Mouse (Mus musculus) CH12.LX (cell line): Measurements from ENCODE around the gene Serpine1.

Experiments
- CTCF ChIP-seq, 2 experiments: IDR thresholded peaks in 1 of 2; conservative IDR thresholded peaks in 1 of 2; 2 replicates each; pipeline ENCODE4 v1.5.1; 2011 to 2012; ENCODE audit warnings: low read depth in 2 of 2, low read length in 2 of 2, improper control_type of control experiment in 1 of 2, inconsistent platforms in 1 of 2, mild to moderate bottlenecking in 1 of 2, moderate library complexity in 1 of 2
- MAX ChIP-seq: IDR thresholded peaks from 2 replicates; pipeline ENCODE4 v1.6.1; 2011; ENCODE audit warnings: low read length, improper control_type of control experiment
- POLR2A ChIP-seq: IDR thresholded peaks from 2 replicates; pipeline ENCODE4 v1.6.1; 2011; ENCODE audit warnings: low read depth, mild to moderate bottlenecking, improper control_type of control experiment, low read length

- TF ChIP-seq POLR2A: no peak
- no peak for TF ChIP-seq CTCF (conservative IDR thresholded peaks at IDR 0.05 in 1 of 2, IDR thresholded peaks at IDR 0.05 in 1 of 2; ENCODE audit: low read depth in 2 of 2, low read length in 2 of 2)
- TF ChIP-seq MAX: no peak
Observed at GRCm38 (mm10) chr5:137068711-137069110, 3.4 kb downstream of the Serpine1 start.
